Mouse (Mus musculus): ENCODE measurements at regions not wholly inside any gene's neighbourhood (a gene's known extent, or its start where the extent isn't known, plus 50 kb on each side); places are given as distances from the start of the nearest gene placed in this dataset.

GRCm38 (mm10) chr9:61677603-61678002 lies 236.7 kb downstream of the Rplp1 start:
- TF ChIP-seq CHD2 (IDR thresholded peaks at IDR 0.05; ENCODE audit: low read depth, low read length) (no peak), ZNF384 (IDR thresholded peaks at IDR 0.05; ENCODE audit: low read depth, low read length) (no peak), HCFC1 (IDR thresholded peaks at IDR 0.05; ENCODE audit: borderline replicate concordance, insufficient read depth, low read length) (no peak)
